Mouse (Mus musculus) CH12.LX (cell line): ENCODE results near the gene Myom1.

Experiments used
- CTCF ChIP-seq, 2 experiments: IDR thresholded peaks in 1 of 2; conservative IDR thresholded peaks in 1 of 2; 2 replicates each; pipeline ENCODE4 v1.5.1; 2011 to 2012; ENCODE audit warnings: low read depth in 2 of 2, low read length in 2 of 2, improper control_type of control experiment in 1 of 2, inconsistent platforms in 1 of 2, mild to moderate bottlenecking in 1 of 2, moderate library complexity in 1 of 2
- EP300 ChIP-seq: IDR thresholded peaks from 2 replicates; pipeline ENCODE4 v1.6.1; 2011; ENCODE audit warnings: low read length, improper control_type of control experiment
- HCFC1 ChIP-seq: IDR thresholded peaks from 2 replicates; pipeline ENCODE4 v1.6.1; 2012; ENCODE audit warnings: low read depth, mild to moderate bottlenecking, inconsistent platforms, low read length, improper control_type of control experiment
- KAT2A ChIP-seq: IDR thresholded peaks from 2 replicates; pipeline ENCODE4 v1.6.1; 2012; ENCODE audit warnings: low read length, improper control_type of control experiment, inconsistent platforms; ENCODE audit not compliant: insufficient replicate concordance
- MAFK ChIP-seq: IDR thresholded peaks from 2 replicates; pipeline ENCODE4 v1.6.1; 2011; ENCODE audit warnings: low read length, improper control_type of control experiment; ENCODE audit not compliant: insufficient replicate concordance
- MXI1 ChIP-seq: IDR thresholded peaks from 2 replicates; pipeline ENCODE4 v1.6.1; 2011; ENCODE audit warnings: mild to moderate bottlenecking, low read depth, low read length, improper control_type of control experiment
- NRF1 ChIP-seq: IDR thresholded peaks from 2 replicates; pipeline ENCODE4 v1.6.1; 2014; ENCODE audit warnings: low read depth, mild to moderate bottlenecking, inconsistent platforms, low read length, improper control_type of control experiment, moderate library complexity
- POLR2A ChIP-seq: IDR thresholded peaks from 2 replicates; pipeline ENCODE4 v1.6.1; 2011; ENCODE audit warnings: low read depth, mild to moderate bottlenecking, improper control_type of control experiment, low read length
- POLR2AphosphoS2 ChIP-seq: IDR thresholded peaks from 2 replicates; pipeline ENCODE4 v1.6.1; 2011; ENCODE audit warnings: low read depth, low read length, improper control_type of control experiment
- SMC3 ChIP-seq: IDR thresholded peaks from 2 replicates; pipeline ENCODE4 v1.6.1; 2011; ENCODE audit warnings: low read depth, low read length, improper control_type of control experiment
- TBP ChIP-seq: conservative IDR thresholded peaks from 2 replicates; pipeline ENCODE4 v1.6.1; 2011; ENCODE audit warnings: low read depth, low read length, improper control_type of control experiment
- TCF12 ChIP-seq: IDR thresholded peaks from 2 replicates; pipeline ENCODE4 v1.6.1; 2014; ENCODE audit warnings: low read depth, mild to moderate bottlenecking, inconsistent platforms, low read length, improper control_type of control experiment
- USF2 ChIP-seq: conservative IDR thresholded peaks from 2 replicates; pipeline ENCODE4 v1.6.1; 2011; ENCODE audit warnings: low read depth, low read length, improper control_type of control experiment

DNA sequence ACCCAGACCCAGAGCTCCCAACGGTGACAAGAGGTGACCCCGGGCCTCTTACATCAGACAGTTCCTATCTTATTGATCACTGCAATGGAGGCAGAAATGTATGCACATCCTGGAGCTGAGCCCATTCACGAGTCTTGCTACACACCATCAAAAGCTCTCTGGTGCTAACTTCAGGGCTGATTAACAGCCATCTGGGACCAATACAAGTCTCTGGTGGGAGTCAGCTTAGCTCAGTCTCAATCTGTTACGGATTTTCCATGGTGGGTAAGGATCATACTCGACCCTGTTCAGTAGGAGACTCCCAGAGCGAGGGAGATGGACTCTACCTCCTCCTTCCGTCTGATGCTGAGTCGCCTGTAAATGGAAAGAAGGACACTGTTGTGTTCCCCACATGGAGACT lies 157.3 kb downstream of the Myom1 start:
- TF ChIP-seq CTCF (conservative IDR thresholded peaks at IDR 0.05 in 1 of 2, IDR thresholded peaks at IDR 0.05 in 1 of 2; ENCODE audit: low read depth in 2 of 2, low read length in 2 of 2) (no peak), TBP (no peak), SMC3 (no peak), MXI1 (no peak), POLR2A (no peak), NRF1 (no peak), MAFK (no peak), TCF12 (no peak), KAT2A (no peak), EP300 (no peak), USF2 (no peak), POLR2AphosphoS2 (no peak), HCFC1 (no peak)
